Mouse (Mus musculus): Measurements from ENCODE around the gene Gtf3c6. TPM values are rescaled to one million over a fixed set of nuclear protein-coding genes. Genes with fewer than 3 reads are reported as not detected.

Gtf3c6 gene
- polyA plus RNA-seq, 1 experiment from 2014 or later = 106 TPM

DNA sequence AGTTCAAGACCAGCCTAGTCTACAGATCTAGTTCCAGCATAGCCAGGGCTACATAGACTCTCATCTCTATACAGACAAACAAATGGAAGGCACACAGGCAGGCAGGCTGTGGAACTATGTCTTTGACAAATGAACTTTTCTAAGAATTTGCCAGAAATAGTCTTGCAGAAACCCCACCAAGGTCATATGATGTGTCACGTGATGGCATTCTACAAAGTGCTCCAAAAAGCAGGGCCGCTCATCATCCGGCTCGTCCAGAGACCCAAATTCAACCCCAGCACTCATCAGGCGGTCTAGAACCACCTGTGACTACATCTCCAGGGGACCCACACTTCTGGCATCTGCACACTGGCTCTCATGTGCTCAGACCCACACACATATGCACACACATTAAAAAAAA lies 20.1 kb downstream of the Gtf3c6 start:
- WGBS = 91% methylated on average over 5 of the region's 5 CpGs
- no peaks in the 10 kb centered on the region for H3K9me3 ChIP-seq (ENCODE audit: low read length)

DNA sequence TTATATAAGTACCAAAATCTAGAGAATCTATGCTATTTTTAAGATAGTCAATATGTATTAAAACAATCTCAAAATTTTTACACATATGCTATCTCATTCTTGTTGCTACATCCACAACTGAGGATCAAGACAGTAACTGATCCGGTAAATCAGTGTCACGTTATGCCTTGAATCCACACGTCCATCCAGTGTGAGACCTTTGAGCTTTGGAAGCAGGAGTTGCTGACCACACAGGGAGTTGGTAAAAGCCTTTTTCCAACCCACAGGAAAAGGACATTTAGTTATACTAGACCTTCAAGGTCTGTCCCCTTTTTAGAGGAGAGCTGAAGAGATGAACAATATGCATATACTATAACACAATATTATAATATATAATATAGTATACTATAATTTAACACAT lies 24.7 kb downstream of the Gtf3c6 start:
- Histone ChIP-seq H3K4me1 (ENCODE audit: insufficient read depth, low read length) (no peaks in the 10 kb centered on the region), H3K9ac (replicated peaks; ENCODE audit: low read length) (no peak overlapping the region), H3K9me3 (ENCODE audit: low read length) (no peaks in the 10 kb centered on the region), H3K27ac (ENCODE audit: low read length) (no peak overlapping the region), H3K27me3 (ENCODE audit: insufficient read depth, low read length) (no peaks in the 10 kb centered on the region), H3K4me3 (ENCODE audit: low read length) (no peak overlapping the region), H3K4me2 (replicated peaks; ENCODE audit: low read depth, low read length) (no peak overlapping the region), H3K36me3 (ENCODE audit: insufficient read depth, low read length) (peaks cover 37% of the 10 kb centered on the region)
- WGBS = 79% methylated on average over 3 of the region's 3 CpGs
- no peak for ATAC-seq (ENCODE audit: low FRiP score, low TSS enrichment)

More for the DNA sequence above, 20.1 kb downstream of the Gtf3c6 start:
- Histone ChIP-seq H3K9ac (replicated peaks; ENCODE audit: low read length) (no peak overlapping the region), H3K4me2 (replicated peaks; ENCODE audit: low read depth, low read length) (no peak overlapping the region), H3K4me1 (ENCODE audit: insufficient read depth, low read length) (no peaks in the 10 kb centered on the region), H3K4me3 (ENCODE audit: low read length) (no peak overlapping the region), H3K36me3 (ENCODE audit: insufficient read depth, low read length) (peaks cover 25% of the 10 kb centered on the region), H3K27me3 (ENCODE audit: insufficient read depth, low read length) (no peaks in the 10 kb centered on the region), H3K27ac (ENCODE audit: low read length) (no peak overlapping the region)
- no peak for ATAC-seq (ENCODE audit: low FRiP score, low TSS enrichment)

DNA sequence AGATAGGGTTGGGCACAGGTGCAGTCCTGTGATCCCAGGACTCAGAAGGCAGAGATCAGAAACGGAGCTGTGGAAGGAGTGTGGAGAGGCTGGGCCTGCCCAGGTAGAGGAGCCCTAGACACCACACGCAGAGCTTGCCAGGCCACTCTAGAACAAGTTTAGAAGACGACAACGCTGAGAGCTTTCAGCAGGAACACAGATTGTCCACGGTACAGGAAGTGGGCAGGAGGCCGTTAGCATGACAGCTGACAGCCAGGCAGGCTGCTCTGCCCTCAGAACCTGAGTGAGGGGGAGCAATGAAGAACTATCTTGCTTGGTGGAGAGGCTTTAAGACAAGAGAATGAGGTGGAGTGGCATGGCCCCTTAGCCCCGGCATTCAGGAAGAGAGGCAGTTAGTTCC lies 25.5 kb downstream of the Gtf3c6 start:
- no peak overlapping the region for H3K9ac ChIP-seq (replicated peaks; ENCODE audit: low read length)
- H3K4me1 ChIP-seq (ENCODE audit: insufficient read depth, low read length) = no peaks in the 10 kb centered on the region
- H3K9me3 ChIP-seq (ENCODE audit: low read length) = no peaks in the 10 kb centered on the region
- H3K4me3 ChIP-seq (ENCODE audit: low read length) = no peak overlapping the region
- peaks cover 37% of the 10 kb centered on the region for H3K36me3 ChIP-seq (ENCODE audit: insufficient read depth, low read length)
- 84% methylated on average over 7 of the region's 7 CpGs for WGBS
- H3K27ac ChIP-seq (ENCODE audit: low read length) = no peak overlapping the region
- H3K27me3 ChIP-seq (ENCODE audit: insufficient read depth, low read length) = no peaks in the 10 kb centered on the region
- H3K4me2 ChIP-seq (replicated peaks; ENCODE audit: low read depth, low read length) = no peak overlapping the region
- no peak for ATAC-seq (ENCODE audit: low FRiP score, low TSS enrichment)

- WGBS = 96% methylated on average over 1 of the region's 1 CpGs
- Histone ChIP-seq H3K4me2 (replicated peaks; ENCODE audit: low read depth, low read length) (no peak overlapping the region), H3K36me3 (ENCODE audit: insufficient read depth, low read length) (peaks cover 39% of the 10 kb centered on the region)
Observed at GRCm38 (mm10) chr10:40229725-40230124, 28.2 kb downstream of the Gtf3c6 start.

GRCm38 (mm10) chr10:40227660-40228303 lies 30.1 kb downstream of the Gtf3c6 start:
- WGBS = 70% methylated on average over 4 of the region's 4 CpGs
- peaks cover 56% of the 10 kb centered on the region for H3K36me3 ChIP-seq (ENCODE audit: insufficient read depth, low read length)

More at GRCm38 (mm10) chr10:40229725-40230124, 28.2 kb downstream of the Gtf3c6 start:
- ATAC-seq (ENCODE audit: low FRiP score, low TSS enrichment) = no peak
- H3K9ac ChIP-seq (replicated peaks; ENCODE audit: low read length) = no peak overlapping the region
- no peaks in the 10 kb centered on the region for H3K27me3 ChIP-seq (ENCODE audit: insufficient read depth, low read length)
- no peak overlapping the region for H3K4me3 ChIP-seq (ENCODE audit: low read length)
- no peaks in the 10 kb centered on the region for H3K9me3 ChIP-seq (ENCODE audit: low read length)
- no peaks in the 10 kb centered on the region for H3K4me1 ChIP-seq (ENCODE audit: insufficient read depth, low read length)
- H3K27ac ChIP-seq (ENCODE audit: low read length) = no peak overlapping the region

DNA sequence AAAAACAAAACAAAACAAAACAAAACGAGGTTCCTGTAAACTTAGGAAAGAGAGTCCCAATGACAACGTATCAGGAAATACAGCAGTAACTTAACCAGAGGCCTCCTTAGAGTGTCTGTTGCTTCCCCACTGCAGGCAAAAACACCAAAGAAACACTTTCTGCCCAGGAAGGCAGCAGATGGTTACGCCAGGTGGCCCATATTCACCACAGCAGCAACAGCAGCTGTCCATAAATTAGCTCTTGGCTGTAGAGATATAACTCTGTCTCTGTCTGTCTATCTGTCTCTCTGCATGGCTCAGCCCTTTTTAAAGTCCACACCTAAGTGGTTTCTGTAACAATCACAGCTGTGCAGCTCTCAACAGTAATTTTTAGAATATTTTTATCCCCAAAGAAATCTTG lies 39.0 kb downstream of the Gtf3c6 start:
- 63% methylated on average over 3 of the region's 3 CpGs for WGBS
- H3K4me1 ChIP-seq (ENCODE audit: insufficient read depth, low read length) = no peaks in the 10 kb centered on the region
- peaks cover 3% of the 10 kb centered on the region; the same call in 1 of the 2 replicates for H3K9me3 ChIP-seq (ENCODE audit: low read length)
- H3K4me2 ChIP-seq (replicated peaks; ENCODE audit: low read depth, low read length) = no peak overlapping the region
- H3K9ac ChIP-seq (replicated peaks; ENCODE audit: low read length) = no peak overlapping the region
- H3K36me3 ChIP-seq (ENCODE audit: insufficient read depth, low read length) = peaks cover 25% of the 10 kb centered on the region
- no peak overlapping the region for H3K27ac ChIP-seq (ENCODE audit: low read length)
- ATAC-seq (ENCODE audit: low FRiP score, low TSS enrichment) = no peak
- no peaks in the 10 kb centered on the region for H3K27me3 ChIP-seq (ENCODE audit: insufficient read depth, low read length)
- H3K4me3 ChIP-seq (ENCODE audit: low read length) = no peak overlapping the region

More at GRCm38 (mm10) chr10:40227660-40228303, 30.1 kb downstream of the Gtf3c6 start:
- no peak for ATAC-seq (ENCODE audit: low FRiP score, low TSS enrichment)
- no peaks in the 10 kb centered on the region for H3K27me3 ChIP-seq (ENCODE audit: insufficient read depth, low read length)
- no peaks in the 10 kb centered on the region for H3K9me3 ChIP-seq (ENCODE audit: low read length)
- no peaks in the 10 kb centered on the region for H3K4me1 ChIP-seq (ENCODE audit: insufficient read depth, low read length)
- no peak overlapping the region for H3K9ac ChIP-seq (replicated peaks; ENCODE audit: low read length)
- no peak overlapping the region for H3K4me2 ChIP-seq (replicated peaks; ENCODE audit: low read depth, low read length)
- H3K27ac ChIP-seq (ENCODE audit: low read length) = no peak overlapping the region
- no peak overlapping the region for H3K4me3 ChIP-seq (ENCODE audit: low read length)

GRCm38 (mm10) chr10:40212443-40213169 lies 45.3 kb downstream of the Gtf3c6 start:
- Histone ChIP-seq H3K4me1 (ENCODE audit: insufficient read depth, low read length) (no peaks in the 10 kb centered on the region), H3K9me3 (ENCODE audit: low read length) (no peaks in the 10 kb centered on the region), H3K36me3 (ENCODE audit: insufficient read depth, low read length) (no peaks in the 10 kb centered on the region), H3K4me3 (ENCODE audit: low read length) (no peak overlapping the region), H3K27me3 (ENCODE audit: insufficient read depth, low read length) (no peaks in the 10 kb centered on the region), H3K27ac (ENCODE audit: low read length) (no peak overlapping the region), H3K9ac (replicated peaks; ENCODE audit: low read length) (no peak overlapping the region), H3K4me2 (replicated peaks; ENCODE audit: low read depth, low read length) (0 out of 2 replicates have a peak overlapping the region, but pooled peaks have one; percentile 7)
- peak; percentile 95 for ATAC-seq (ENCODE audit: low FRiP score, low TSS enrichment)
- 34% methylated on average over 13 of the region's 13 CpGs for WGBS

Other genes with a start within 250 kb of the Gtf3c6 start
- gene Mfsd4b1, start 232.8 kb downstream of the Gtf3c6 start, polyA plus RNA-seq (2015; fragmentation: Nextera tagmentation; extraction: Ambion mirVana) = 9.0 and 12.0 TPM in 2 replicates
- gene Slc16a10, start 115.8 kb downstream of the Gtf3c6 start, polyA plus RNA-seq (2015; fragmentation: Nextera tagmentation; extraction: Ambion mirVana) = 9.6 and 10.3 TPM in 2 replicates
- 61.1 and 71.0 TPM in 2 replicates for gene Rpf2, start 11.1 kb downstream of the Gtf3c6 start, polyA plus RNA-seq (2015; fragmentation: Nextera tagmentation; extraction: Ambion mirVana)
- gene Amd1, start 44.1 kb upstream of the Gtf3c6 start, polyA plus RNA-seq (2015; fragmentation: Nextera tagmentation; extraction: Ambion mirVana) = 53.1 and 57.7 TPM in 2 replicates
- gene Cdk19, start 81.5 kb upstream of the Gtf3c6 start, polyA plus RNA-seq (2015; fragmentation: Nextera tagmentation; extraction: Ambion mirVana) = 9.5 and 10.1 TPM in 2 replicates

Data from kidney, embryonic 16.5 days (tissue).